Mouse (Mus musculus) cerebellum, adult 2 months (tissue): ENCODE measurements around the gene Lrrc51.

Source experiments
- CTCF ChIP-seq: fragments of 200-500 bp; IDR thresholded peaks from 2 replicates; pipeline ENCODE4 v1.5.1; 2011; ENCODE audit warnings: low read depth, mild to moderate bottlenecking, control low read depth, low read length, moderate library complexity, borderline replicate concordance; ENCODE audit not compliant: insufficient read depth
- POLR2A ChIP-seq: fragments of 200-500 bp; IDR thresholded peaks from 2 replicates; pipeline ENCODE4 v1.6.1; 2011; ENCODE audit warnings: low read length, control low read depth, borderline replicate concordance; ENCODE audit not compliant: insufficient read depth

DNA sequence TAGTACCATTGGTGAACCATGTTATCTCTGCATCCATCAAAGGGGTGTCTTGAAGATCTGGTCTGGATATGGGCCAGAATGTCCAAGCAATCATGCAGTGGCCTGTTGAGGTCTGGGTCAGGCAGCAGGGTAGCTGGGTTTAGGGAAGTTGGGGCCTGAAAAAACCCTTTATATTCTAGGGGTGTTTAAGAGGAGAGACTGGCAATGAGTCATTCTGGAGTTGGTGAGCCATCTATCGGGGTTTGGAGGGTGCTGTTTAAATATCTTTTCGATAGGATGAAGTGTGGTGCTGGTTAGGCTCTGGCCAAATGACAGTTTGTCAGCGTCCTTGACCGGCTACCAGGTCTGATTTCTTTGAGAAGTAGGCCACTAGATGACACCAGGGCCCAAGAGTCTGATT, 2.3 kb upstream of the Lrrc51 start:
- TF ChIP-seq POLR2A (no peak), CTCF (no peak)
